Mouse (Mus musculus): ENCODE measurements around the gene Zscan4-ps3. TPM values are rescaled to one million over a fixed set of nuclear protein-coding genes. Genes with fewer than 3 reads are reported as not detected.
"Not testable (repeated sequence)": the region's sequence is repeated elsewhere in the genome, so short reads cannot be mapped to it uniquely, and the experiment has no call there.

Zscan4-ps3 gene
- total RNA-seq (2017), result 0.37 TPM in 1 of 2 replicates, not detected in the other

DNA sequence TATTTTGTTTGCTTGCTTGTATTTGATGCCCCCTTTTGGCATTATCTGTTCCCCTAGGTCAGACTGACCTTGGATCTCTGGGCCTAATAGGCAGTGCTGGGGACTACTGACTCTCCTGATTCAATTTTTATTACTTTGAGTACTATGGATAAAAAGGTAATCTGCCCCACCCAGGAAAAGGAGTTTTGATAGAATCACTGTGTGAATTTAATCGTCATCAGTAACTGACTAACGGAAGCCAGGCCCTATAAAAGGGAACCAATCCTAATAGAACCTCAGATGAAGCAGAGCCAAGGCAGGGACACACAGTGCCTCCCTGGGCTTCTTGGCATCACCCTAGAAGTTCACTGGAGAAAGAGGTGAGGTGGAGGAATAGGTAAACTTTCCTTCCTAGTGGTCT is at the start of gene Zscan4-ps3:
TSS of gene Zscan4-ps3 (plus strand) at position 301 of the 400 bp plus-strand sequence.
- not testable (repeated sequence) for ATAC-seq (ENCODE audit: extremely low read depth, insufficient number of reproducible peaks, low FRiP score, poor library complexity, severe bottlenecking)

DNA sequence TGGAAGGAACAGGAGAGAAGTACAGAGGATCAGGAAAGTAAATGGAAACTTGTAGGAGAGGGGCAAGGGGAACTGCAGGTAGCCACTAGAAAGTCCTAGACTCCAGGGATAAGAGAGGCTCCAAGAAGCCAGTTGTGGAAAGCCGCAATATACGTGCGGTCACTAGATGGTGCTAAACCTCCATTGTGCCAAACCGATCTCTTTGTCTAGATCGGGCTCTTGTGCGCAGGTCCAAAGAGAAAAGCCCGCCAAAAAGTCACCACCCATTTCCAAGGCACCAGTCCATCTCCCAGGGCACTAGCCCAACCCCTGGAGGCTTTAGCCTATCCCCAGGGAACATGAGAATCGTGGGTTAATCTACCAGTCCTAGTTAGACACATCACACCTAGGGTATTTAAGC is 8.0 kb downstream of the Zscan4-ps3 start:
- ATAC-seq (ENCODE audit: extremely low read depth, insufficient number of reproducible peaks, low FRiP score, poor library complexity, severe bottlenecking), result not testable (repeated sequence)

Other genes with a start within 250 kb of the Zscan4-ps3 start
- gene Zscan4f, start 211.4 kb upstream of the Zscan4-ps3 start, total RNA-seq (2017), result not detected in 2 replicates
- gene Zscan4-ps2, start 95.0 kb upstream of the Zscan4-ps3 start, total RNA-seq (2017), result not detected in 2 replicates
- gene Vmn1r72, start 70.8 kb downstream of the Zscan4-ps3 start, total RNA-seq (2017), result 0.12 TPM in 1 of 2 replicates, not detected in the other
- 0.12 TPM in 1 of 2 replicates, not detected in the other for gene Vmn1r73, start 121.0 kb downstream of the Zscan4-ps3 start, total RNA-seq (2017)
- gene Vmn1r74, start 224.7 kb downstream of the Zscan4-ps3 start, total RNA-seq (2017), result 0.12 TPM in 1 of 2 replicates, not detected in the other

Data from neutrophil, adult 5-6 weeks (primary cell).